Mouse (Mus musculus): ENCODE data around the gene Bicc1. TPM values are rescaled to one million over a fixed set of nuclear protein-coding genes. Genes with fewer than 3 reads are reported as not detected.
"Not testable (repeated sequence)": the region's sequence is repeated elsewhere in the genome, so short reads cannot be mapped to it uniquely, and the experiment has no call there.

Bicc1 gene
- total and polyA plus RNA-seq, 2 experiments, result 0.75 to 1.7 TPM

DNA sequence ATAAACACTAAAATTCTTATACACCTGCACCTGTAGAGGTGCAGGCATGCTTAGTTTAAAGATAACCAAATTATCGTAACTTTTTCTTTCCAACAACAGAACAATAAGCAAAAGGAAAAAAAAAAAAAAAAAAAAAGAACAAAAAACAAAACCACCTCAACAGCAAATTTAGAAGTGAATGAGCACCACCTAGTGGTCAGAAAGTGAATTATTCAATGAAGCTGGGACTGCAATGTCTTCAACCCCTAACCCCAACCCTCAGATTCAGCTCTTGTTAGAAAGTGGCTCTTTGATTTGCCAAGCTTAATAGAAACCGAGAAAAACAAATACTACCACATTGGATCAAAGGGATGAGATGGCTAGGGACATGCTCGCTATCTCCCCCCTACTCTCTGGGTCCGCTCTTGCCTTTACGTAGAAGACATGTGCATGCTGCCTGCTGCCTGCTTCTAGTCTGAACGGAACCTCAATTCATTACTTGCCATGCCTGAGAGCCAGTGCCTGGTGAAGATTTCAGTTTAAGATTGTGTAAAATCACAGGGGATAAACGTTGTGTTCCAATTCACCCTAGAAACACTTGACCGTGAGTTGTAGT lies 195.8 kb downstream of the Bicc1 start:
- TF ChIP-seq POLR2A (IDR thresholded peaks at IDR 0.05; ENCODE audit: extremely low read depth, insufficient read depth, low read length) (no peak), CTCF (IDR thresholded peaks at IDR 0.05; ENCODE audit: low read depth, low read length) (no peak)
- H3K4me1 ChIP-seq (ENCODE audit: control insufficient read depth, insufficient read depth, low read length), result no peaks in the 10 kb centered on the region
- WGBS, result 56% methylated on average over 8 of the region's 8 CpGs
- no peaks in the 10 kb centered on the region for H3K36me3 ChIP-seq (ENCODE audit: control insufficient read depth, insufficient read depth, low read length)
- peak; percentile 41 for DNase-seq (ENCODE audit: extremely low read depth, low read depth, low spot score)
- no peak overlapping the region for H3K9ac ChIP-seq (ENCODE audit: low read depth, low read length)
- no peak overlapping the region for H3K27ac ChIP-seq (replicated peaks; ENCODE audit: insufficient read depth, low read depth, low read length)
- H3K4me3 ChIP-seq (ENCODE audit: insufficient read depth, low read depth, low read length), result no peak overlapping the region
- no peaks in the 10 kb centered on the region for H3K27me3 ChIP-seq (ENCODE audit: control insufficient read depth, insufficient read depth, low read length)
- no peaks in the 10 kb centered on the region for H3K79me2 ChIP-seq (ENCODE audit: control insufficient read depth, insufficient read depth, low read length)

DNA sequence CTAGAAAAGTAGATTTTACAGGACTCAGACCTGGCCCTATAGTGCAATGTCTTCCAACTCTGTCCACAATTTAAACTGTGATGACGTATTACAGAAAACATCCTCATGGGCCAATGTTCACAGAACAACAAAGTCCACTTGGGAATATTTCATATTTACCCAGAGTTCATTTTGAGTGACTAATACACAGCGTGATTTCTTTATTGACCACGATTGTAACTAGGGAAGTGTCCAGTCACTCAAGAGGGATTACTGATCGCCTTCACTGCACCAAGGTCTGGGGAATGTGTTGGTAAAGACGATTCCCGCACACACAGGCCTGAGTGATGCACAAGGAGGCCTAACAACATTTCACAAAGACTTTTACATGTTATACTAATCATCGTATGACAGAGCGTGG lies 197.9 kb downstream of the Bicc1 start:
- no peaks in the 10 kb centered on the region for H3K36me3 ChIP-seq (ENCODE audit: control insufficient read depth, insufficient read depth, low read length)
- H3K9ac ChIP-seq (ENCODE audit: low read depth, low read length), result no peak overlapping the region
- no peak overlapping the region for H3K27ac ChIP-seq (replicated peaks; ENCODE audit: insufficient read depth, low read depth, low read length)
- no peak for TF ChIP-seq CTCF (IDR thresholded peaks at IDR 0.05; ENCODE audit: low read depth, low read length)
- TF ChIP-seq POLR2A (IDR thresholded peaks at IDR 0.05; ENCODE audit: extremely low read depth, insufficient read depth, low read length), result no peak
- peak; percentile 12 for DNase-seq (ENCODE audit: extremely low read depth, low read depth, low spot score)
- no peaks in the 10 kb centered on the region for H3K79me2 ChIP-seq (ENCODE audit: control insufficient read depth, insufficient read depth, low read length)
- 72% methylated on average over 8 of the region's 8 CpGs for WGBS
- H3K4me3 ChIP-seq (ENCODE audit: insufficient read depth, low read depth, low read length), result no peak overlapping the region
- H3K27me3 ChIP-seq (ENCODE audit: control insufficient read depth, insufficient read depth, low read length), result no peaks in the 10 kb centered on the region
- H3K4me1 ChIP-seq (ENCODE audit: control insufficient read depth, insufficient read depth, low read length), result no peaks in the 10 kb centered on the region

GRCm38 (mm10) chr10:70960396-70960795 lies 199.1 kb downstream of the Bicc1 start:
- not testable (repeated sequence) for H3K27me3 ChIP-seq (ENCODE audit: control insufficient read depth, insufficient read depth, low read length); H3K9ac ChIP-seq (ENCODE audit: low read depth, low read length); H3K4me3 ChIP-seq (ENCODE audit: insufficient read depth, low read depth, low read length); H3K4me1 ChIP-seq (ENCODE audit: control insufficient read depth, insufficient read depth, low read length); H3K36me3 ChIP-seq (ENCODE audit: control insufficient read depth, insufficient read depth, low read length); H3K27ac ChIP-seq (replicated peaks; ENCODE audit: insufficient read depth, low read depth, low read length); H3K79me2 ChIP-seq (ENCODE audit: control insufficient read depth, insufficient read depth, low read length); DNase-seq (ENCODE audit: extremely low read depth, low read depth, low spot score)
- WGBS, result 93% methylated on average over 6 of the region's 6 CpGs

- Histone ChIP-seq H3K4me1 (ENCODE audit: control insufficient read depth, insufficient read depth, low read length) (no peaks in the 10 kb centered on the region), H3K4me3 (ENCODE audit: insufficient read depth, low read depth, low read length) (no peak overlapping the region), H3K36me3 (ENCODE audit: control insufficient read depth, insufficient read depth, low read length) (no peaks in the 10 kb centered on the region), H3K27ac (replicated peaks; ENCODE audit: insufficient read depth, low read depth, low read length) (no peak overlapping the region), H3K27me3 (ENCODE audit: control insufficient read depth, insufficient read depth, low read length) (no peaks in the 10 kb centered on the region), H3K9ac (ENCODE audit: low read depth, low read length) (no peak overlapping the region), H3K79me2 (ENCODE audit: control insufficient read depth, insufficient read depth, low read length) (no peaks in the 10 kb centered on the region)
- DNase-seq (ENCODE audit: extremely low read depth, low read depth, low spot score), result no peak
- no peak for TF ChIP-seq CTCF (IDR thresholded peaks at IDR 0.05; ENCODE audit: low read depth, low read length)
- TF ChIP-seq POLR2A (IDR thresholded peaks at IDR 0.05; ENCODE audit: extremely low read depth, insufficient read depth, low read length), result no peak
- WGBS, result 64% methylated on average over 5 of the region's 5 CpGs
These were observed 206.7 kb downstream of the Bicc1 start for GRCm38 (mm10) chr10:70952770-70953147.

- TF ChIP-seq CTCF (IDR thresholded peaks at IDR 0.05; ENCODE audit: low read depth, low read length), result no peak
- TF ChIP-seq POLR2A (IDR thresholded peaks at IDR 0.05; ENCODE audit: extremely low read depth, insufficient read depth, low read length), result no peak
- no peak overlapping the region for H3K4me3 ChIP-seq (ENCODE audit: insufficient read depth, low read depth, low read length)
- no peaks in the 10 kb centered on the region for H3K36me3 ChIP-seq (ENCODE audit: control insufficient read depth, insufficient read depth, low read length)
- no peak for DNase-seq (ENCODE audit: extremely low read depth, low read depth, low spot score)
- H3K4me1 ChIP-seq (ENCODE audit: control insufficient read depth, insufficient read depth, low read length), result no peaks in the 10 kb centered on the region
- H3K27me3 ChIP-seq (ENCODE audit: control insufficient read depth, insufficient read depth, low read length), result no peaks in the 10 kb centered on the region
- 86% methylated on average over 11 of the region's 11 CpGs for WGBS
- no peak overlapping the region for H3K27ac ChIP-seq (replicated peaks; ENCODE audit: insufficient read depth, low read depth, low read length)
- no peak overlapping the region for H3K9ac ChIP-seq (ENCODE audit: low read depth, low read length)
- no peaks in the 10 kb centered on the region for H3K79me2 ChIP-seq (ENCODE audit: control insufficient read depth, insufficient read depth, low read length)
These were observed 207.3 kb downstream of the Bicc1 start for GRCm38 (mm10) chr10:70952056-70952769.

DNA sequence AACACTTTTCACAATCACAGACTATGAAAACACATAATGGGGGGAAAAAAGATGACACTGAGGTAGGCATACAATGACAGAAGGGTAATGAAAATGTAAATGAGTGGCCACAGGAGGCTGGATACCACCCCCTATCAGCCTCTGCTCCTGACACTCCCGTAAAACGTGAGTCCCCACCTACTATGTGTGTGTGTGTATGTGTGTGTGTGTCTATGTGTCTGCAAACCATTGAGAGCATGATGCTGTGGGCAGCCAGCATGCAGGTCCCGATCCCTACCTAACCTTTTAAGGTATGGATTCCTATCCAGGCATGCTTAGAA lies 209.4 kb downstream of the Bicc1 start:
- WGBS, result 71% methylated on average over 3 of the region's 3 CpGs
- no peaks in the 10 kb centered on the region for H3K4me1 ChIP-seq (ENCODE audit: control insufficient read depth, insufficient read depth, low read length)
- no peak for DNase-seq (ENCODE audit: extremely low read depth, low read depth, low spot score)
- H3K36me3 ChIP-seq (ENCODE audit: control insufficient read depth, insufficient read depth, low read length), result no peaks in the 10 kb centered on the region
- no peak overlapping the region for H3K9ac ChIP-seq (ENCODE audit: low read depth, low read length)
- TF ChIP-seq CTCF (IDR thresholded peaks at IDR 0.05; ENCODE audit: low read depth, low read length), result no peak
- TF ChIP-seq POLR2A (IDR thresholded peaks at IDR 0.05; ENCODE audit: extremely low read depth, insufficient read depth, low read length), result no peak
- no peaks in the 10 kb centered on the region for H3K79me2 ChIP-seq (ENCODE audit: control insufficient read depth, insufficient read depth, low read length)
- H3K4me3 ChIP-seq (ENCODE audit: insufficient read depth, low read depth, low read length), result no peak overlapping the region
- no peak overlapping the region for H3K27ac ChIP-seq (replicated peaks; ENCODE audit: insufficient read depth, low read depth, low read length)
- H3K27me3 ChIP-seq (ENCODE audit: control insufficient read depth, insufficient read depth, low read length), result no peaks in the 10 kb centered on the region
